Mouse (Mus musculus) A20 (cell line): ENCODE data around the gene Hoxd12.

Experiments
- DNase-seq: peaks from one replicate; pipeline ENCODE4 v3.0.0-alpha.2; 2011; ENCODE audit warnings: low read depth, low spot score

The Hoxd12 gene

GRCm38 (mm10) chr2:74695813-74696430 lies 21.1 kb downstream of the Hoxd12 start:
- DNase-seq = no peak

GRCm38 (mm10) chr2:74696442-74697335 lies 21.9 kb downstream of the Hoxd12 start:
- no peak for DNase-seq

GRCm38 (mm10) chr2:74697567-74698121 lies 22.8 kb downstream of the Hoxd12 start, which contains the start of gene Hoxd9:
Hoxd9 (plus strand) TSS chr2:74697727.
- no peak for DNase-seq

- DNase-seq = no peak
Measured at GRCm38 (mm10) chr2:74698201-74699052, 23.6 kb downstream of the Hoxd12 start.

DNA sequence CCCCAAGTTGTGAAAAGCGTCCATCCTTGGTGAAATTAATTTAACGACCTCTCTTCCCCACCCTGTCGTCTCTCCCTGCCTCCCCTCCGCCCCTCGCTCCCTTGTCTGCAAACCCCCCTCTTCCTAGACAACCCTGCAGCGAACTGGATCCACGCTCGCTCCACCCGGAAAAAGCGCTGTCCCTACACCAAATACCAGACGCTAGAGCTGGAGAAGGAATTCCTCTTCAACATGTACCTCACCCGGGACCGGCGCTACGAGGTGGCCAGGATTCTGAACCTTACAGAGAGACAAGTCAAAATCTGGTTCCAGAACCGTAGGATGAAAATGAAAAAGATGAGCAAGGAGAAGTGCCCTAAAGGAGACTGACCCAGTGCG lies 24.2 kb downstream of the Hoxd12 start:
- DNase-seq = no peak

DNA sequence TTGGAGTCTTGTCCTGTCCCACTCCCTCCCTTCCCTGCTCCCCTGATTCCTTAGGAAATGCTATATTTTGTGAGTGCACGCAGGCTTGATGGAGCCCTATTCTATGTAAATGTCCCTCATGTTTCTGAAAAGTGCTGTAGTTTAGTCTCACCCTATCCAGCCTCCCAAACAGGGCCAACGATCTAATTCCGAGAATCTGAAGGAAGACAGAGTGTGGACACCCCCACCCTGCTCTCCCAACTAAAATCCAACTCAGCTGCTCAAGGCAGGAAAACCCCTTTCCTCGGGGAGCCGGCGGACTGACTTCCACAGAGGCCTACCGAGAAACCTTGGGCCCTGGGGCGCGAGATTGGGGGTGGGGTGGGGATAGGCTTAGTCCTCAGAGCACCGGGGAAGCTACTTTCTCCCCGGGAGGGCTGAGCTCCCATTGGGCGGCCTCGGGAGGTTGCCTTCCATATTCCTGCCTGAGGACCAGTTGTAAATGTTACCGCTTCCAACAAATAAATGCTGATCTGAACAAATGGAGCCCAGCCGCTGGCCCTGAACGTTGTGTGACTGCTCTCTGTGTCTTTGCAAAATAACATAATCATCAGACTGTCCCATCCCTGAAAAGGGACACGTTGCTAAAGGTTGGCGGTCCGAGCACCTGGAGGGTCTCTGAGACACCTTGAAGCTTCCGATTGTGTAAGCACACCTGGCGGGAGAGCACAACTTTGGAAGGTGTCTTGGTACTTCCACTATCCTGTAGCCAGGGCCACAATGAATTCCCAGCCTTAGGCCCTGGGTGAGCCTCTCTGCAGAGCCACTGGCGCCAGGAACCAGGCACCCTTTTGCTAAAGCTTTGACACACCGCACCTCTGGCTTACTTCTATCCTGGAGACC lies 25.1 kb downstream of the Hoxd12 start:
- no peak for DNase-seq

DNA sequence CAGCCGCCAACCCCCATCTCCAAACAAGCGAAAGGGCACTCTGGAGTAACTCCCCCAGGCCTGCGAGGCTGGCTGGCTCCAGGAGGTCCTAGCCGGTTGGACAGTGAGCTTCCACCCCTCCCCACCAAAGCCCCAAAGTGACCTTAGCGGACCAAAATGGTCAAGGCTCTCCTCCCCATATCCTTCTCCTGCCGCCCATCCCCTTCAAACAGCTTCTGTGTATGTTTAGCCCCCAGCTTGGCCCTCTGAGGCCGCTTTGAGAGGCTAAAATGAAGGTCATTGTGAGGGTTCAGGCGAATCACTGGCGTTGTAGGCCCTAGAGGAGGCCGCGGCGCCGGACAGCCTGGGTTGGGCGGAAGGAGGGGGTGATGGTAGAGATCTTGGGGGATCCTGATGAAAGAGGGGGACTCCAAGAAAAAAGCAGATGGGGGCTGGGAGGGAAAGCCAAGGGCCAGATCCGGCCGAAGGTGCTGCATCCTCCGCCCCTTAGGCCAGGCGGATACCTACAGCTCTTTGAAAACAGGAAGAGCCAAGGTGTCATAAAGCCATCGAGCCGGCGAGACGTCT lies 25.8 kb downstream of the Hoxd12 start:
- no peak for DNase-seq

- DNase-seq = peak; percentile 49
Measured at GRCm38 (mm10) chr2:74701949-74702819, 27.4 kb downstream of the Hoxd12 start.

DNA sequence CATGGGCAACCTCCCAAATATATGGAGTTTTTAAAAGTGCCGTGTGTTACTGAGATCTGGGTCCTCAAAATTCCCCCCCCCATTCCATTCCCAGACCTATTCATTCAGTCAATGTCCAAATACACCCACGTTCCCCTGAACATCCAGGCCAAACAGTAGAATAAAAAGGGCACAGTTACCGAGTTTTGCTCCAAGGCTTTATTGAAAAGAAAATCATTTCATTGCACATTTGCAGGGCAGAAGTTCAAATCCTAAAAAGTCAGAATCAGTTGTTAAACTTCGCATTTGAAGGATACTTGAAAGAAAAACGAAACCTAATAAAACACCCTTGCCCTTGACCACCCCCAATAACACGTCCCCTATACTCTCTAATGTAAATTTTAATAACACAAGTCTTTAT lies 28.0 kb downstream of the Hoxd12 start:
- DNase-seq = no peak

GRCm38 (mm10) chr2:74703317-74703716 lies 28.5 kb downstream of the Hoxd12 start:
- DNase-seq = no peak

GRCm38 (mm10) chr2:74703720-74704392 lies 29.0 kb downstream of the Hoxd12 start:
- no peak for DNase-seq

- no peak for DNase-seq
Measured at GRCm38 (mm10) chr2:74704393-74704998, 29.7 kb downstream of the Hoxd12 start, which contains the start of gene Hoxd8. Hoxd8 (plus strand) TSS chr2:74704615.

- no peak for DNase-seq
Measured at GRCm38 (mm10) chr2:74704999-74705466, 30.2 kb downstream of the Hoxd12 start.

DNA sequence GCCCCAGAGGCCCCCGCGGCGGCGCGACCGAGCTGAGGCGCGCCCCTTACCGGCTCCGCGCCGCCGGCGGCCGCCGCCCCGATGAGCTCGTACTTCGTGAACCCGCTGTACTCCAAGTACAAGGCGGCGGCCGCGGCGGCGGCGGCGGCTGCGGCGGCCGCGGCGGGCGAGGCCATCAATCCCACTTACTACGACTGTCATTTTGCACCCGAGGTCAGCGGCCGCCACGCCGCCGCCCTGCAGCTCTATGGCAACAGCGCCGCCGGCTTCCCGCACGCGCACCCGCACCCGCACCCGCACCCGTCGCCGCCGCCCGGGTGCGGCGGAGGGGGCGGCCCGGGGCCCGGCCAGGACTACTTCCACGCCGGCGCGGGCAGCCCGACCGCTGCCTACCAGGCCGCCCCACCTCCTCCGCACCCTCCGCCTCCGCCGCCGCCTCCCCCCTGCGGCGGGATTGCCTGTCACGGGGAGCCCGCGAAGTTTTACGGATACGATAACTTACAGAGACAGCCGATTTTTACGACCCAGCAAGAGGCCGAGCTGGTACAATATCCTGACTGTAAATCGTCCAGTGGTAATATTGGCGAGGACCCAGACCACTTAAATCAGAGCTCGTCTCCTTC lies 30.8 kb downstream of the Hoxd12 start:
- no peak for DNase-seq

GRCm38 (mm10) chr2:74706393-74706960 lies 31.7 kb downstream of the Hoxd12 start:
- no peak for DNase-seq

DNA sequence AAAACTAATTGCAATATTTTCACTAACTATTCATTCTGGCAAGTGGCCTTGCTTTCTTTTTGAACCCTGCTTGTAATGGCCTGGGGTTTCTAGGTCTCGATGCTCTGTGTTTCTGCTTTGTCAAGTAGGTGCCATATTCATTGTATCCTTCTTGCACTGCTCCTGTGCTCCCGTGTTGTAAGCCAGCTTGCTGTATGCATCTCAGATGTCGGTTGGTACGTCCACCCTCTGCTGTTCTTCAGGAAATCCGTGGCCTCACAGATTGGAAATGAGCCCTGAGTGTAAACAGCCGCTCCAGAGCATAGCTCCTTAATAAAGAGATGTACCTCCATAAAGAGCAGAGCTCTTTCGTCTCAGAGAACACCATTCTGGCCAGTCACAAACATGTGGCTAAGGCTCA lies 32.8 kb downstream of the Hoxd12 start:
- DNase-seq = no peak

GRCm38 (mm10) chr2:74708676-74709075 lies 33.9 kb downstream of the Hoxd12 start:
- DNase-seq = no peak
